Mouse (Mus musculus) myocyte (in vitro differentiated cells): ENCODE measurements around the gene Ccdc144b.

Source experiments
- MAX ChIP-seq: IDR thresholded peaks from one replicate; pipeline ENCODE4 v1.6.1; 2011; ENCODE audit warnings: low read depth, mild to moderate bottlenecking, control low read depth
- POLR2A ChIP-seq: IDR thresholded peaks from one replicate; pipeline ENCODE4 v1.6.1; 2011; ENCODE audit warnings: low read depth, mild to moderate bottlenecking, control low read depth, moderate library complexity; ENCODE audit not compliant: insufficient read length
- POLR2AphosphoS2 ChIP-seq: IDR thresholded peaks from one replicate; pipeline ENCODE4 v1.6.1; 2011; ENCODE audit warnings: low read depth, control low read depth; ENCODE audit not compliant: insufficient read length
- SRF ChIP-seq: IDR thresholded peaks from one replicate; pipeline ENCODE4 v1.6.1; 2011; ENCODE audit warnings: low read depth; ENCODE audit not compliant: control insufficient read depth, insufficient read length
- TCF12 ChIP-seq: IDR thresholded peaks from one replicate; pipeline ENCODE4 v1.6.1; 2011; ENCODE audit warnings: mild to moderate bottlenecking, control low read depth; ENCODE audit not compliant: poor library complexity, insufficient read depth, severe bottlenecking
- USF1 ChIP-seq: IDR thresholded peaks from one replicate; pipeline ENCODE4 v1.6.1; 2011; ENCODE audit warnings: low read depth, mild to moderate bottlenecking, control low read depth, moderate library complexity

GRCm38 (mm10) chr3:35963401-35963800, 89.9 kb downstream of the Ccdc144b start:
- no peak for TF ChIP-seq USF1
- no peak for TF ChIP-seq POLR2AphosphoS2
- TF ChIP-seq SRF: no peak
- TF ChIP-seq POLR2A: no peak
- TF ChIP-seq TCF12: no peak
- no peak for TF ChIP-seq MAX
